Mouse (Mus musculus): Measurements from ENCODE around the gene Clec9a.

GRCm38 (mm10) chr6:129393087-129393720 lies 15.5 kb upstream of the Clec9a start:
- no peak for TF ChIP-seq CTCF (IDR thresholded peaks at IDR 0.05; ENCODE audit: low read depth, low read length)
- TF ChIP-seq POLR2A (IDR thresholded peaks at IDR 0.05; ENCODE audit: insufficient read depth, low read length) = no peak
